Mouse (Mus musculus) frontal cortex, postnatal 10 days (tissue): ENCODE data around the gene Pfkl.
"Not testable (repeated sequence)": the region's sequence is repeated elsewhere in the genome, so short reads cannot be mapped to it uniquely, and the experiment has no call there.

Source experiments
- DNase-seq, 2 experiments: peaks; one replicate each; pipeline ENCODE4 v3.0.0; 2022; ENCODE audit warnings: low spot score in 2 of 2, mixed read lengths in 1 of 2

Gene Pfkl

DNA sequence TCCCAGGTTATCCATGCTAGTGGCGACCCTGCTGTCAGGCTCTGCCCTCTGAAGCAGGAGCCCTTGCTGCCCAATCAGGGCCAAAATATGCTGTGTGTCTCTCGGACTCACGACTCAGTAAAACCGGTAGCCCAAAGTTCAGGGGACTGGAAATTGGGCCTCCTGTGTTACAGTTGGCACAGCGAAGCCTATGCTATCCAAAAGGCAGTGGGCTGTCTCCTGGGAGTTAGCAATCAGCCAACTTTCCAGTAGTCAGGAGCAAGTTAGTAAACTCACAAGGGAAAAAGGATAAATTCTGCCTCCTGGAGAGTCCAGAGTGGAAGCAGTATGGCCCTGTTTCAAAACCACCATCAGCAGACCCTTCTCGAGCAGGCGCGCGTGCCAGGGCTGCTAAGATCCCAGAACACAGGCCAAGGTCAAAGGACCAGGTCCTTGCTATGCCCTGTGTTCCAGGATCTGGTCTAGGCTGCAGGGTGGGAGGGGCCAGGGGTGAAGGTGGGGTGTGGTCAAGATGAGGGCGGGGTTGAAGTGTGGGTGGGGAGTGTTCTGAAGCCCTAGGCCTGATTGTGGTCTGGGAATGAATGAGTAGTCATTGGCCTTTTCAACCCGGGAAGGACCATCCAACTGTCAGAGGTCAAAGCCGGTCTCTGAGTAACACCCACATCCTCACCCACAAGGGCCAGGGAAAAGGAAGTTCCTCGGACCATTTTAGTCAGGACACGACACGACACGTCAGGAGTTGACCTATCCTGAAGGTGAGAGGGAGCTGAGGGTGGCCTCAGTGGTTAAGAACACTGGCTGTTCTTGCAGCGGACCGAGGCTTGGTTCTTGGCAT is 3.0 kb upstream of the Pfkl start:
- DNase-seq, result no peak

GRCm38 (mm10) chr10:78011116-78011515 is 1.2 kb upstream of the Pfkl start:
- DNase-seq, result not testable (repeated sequence)

DNA sequence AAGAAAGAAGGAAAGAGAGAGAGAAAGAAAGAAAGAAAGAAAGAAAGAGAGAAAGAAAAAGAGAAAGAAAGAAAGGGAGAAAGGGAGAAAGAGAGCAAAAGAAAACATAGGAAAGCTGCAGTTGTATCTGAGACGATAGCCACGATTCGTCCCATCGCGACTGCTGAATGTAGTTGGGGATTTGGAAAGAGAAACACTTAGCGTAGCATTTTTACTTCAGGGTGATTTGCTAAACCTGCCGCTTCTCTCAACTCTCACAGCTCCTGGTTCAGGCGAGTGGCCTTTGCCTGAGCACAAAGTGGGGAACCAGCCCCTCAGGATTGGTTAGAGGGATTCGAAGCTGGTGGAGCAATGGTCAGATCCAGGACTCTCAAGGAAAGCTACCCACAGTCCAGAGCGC is 452 bp upstream of the Pfkl start:
- no peak for DNase-seq

DNA sequence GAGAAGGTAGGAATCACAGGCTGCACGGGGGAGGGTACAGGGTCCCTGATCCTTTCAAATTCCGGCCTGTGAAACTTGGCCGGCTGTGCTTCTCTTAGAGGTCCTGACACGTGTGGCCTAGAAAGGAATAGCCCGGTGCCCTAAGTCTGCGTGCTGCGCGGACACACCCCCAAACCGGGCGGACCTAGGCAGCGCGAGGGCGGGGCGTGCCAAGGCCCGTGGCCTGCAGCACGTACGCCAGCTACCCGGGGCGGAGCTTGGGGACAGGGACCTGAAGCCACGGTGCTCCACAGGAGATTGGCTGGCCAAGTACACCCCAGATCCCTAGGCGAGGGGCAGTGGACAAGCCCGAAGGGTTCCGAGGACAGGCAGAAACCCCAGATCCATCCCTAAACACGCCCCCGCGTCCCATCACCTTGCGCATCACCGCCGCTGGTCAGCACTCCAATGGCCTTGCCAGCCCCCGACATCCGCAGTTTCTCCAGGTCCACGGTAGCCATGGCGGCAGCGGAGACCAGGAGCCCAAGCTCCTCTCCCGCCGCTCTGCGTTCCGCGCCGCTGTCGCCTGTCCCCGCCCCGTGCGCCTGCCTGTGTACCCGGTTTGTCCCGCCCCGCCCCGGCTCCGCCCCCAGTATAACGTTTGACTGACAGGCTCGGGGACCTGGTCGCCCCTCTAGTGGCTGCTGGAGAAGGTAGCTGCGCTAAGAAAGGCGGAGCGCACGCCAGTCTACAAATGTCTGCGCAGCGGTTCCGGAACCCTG is 519 bp downstream of the Pfkl start:
- peak; percentile 88 to 91 for DNase-seq

GRCm38 (mm10) chr10:78008169-78008568 is 1.7 kb downstream of the Pfkl start:
- no peak for DNase-seq

DNA sequence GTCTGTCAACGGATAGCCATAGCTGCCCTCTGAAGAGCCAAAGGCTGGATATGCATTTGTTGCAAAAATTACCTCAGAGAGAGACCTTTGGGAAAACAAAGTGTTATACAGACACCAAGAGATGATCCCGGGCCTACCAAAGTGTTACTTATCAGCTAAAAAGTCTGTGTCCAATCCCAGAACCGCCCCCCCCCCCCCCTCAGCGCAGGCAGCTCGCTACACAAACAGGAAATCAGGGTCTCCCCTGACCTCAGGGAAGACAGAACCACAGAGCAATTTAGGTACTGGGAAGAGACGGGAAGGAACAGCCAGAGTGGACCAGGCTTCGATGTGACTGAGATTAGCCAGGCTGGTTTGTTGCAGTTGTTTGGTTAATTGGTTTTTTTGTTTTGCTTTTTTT is 2.7 kb downstream of the Pfkl start:
- no peak for DNase-seq

- no peak for DNase-seq
Measured at GRCm38 (mm10) chr10:78005791-78006438, 4.0 kb downstream of the Pfkl start.

GRCm38 (mm10) chr10:78004479-78005100 is 5.3 kb downstream of the Pfkl start:
- no peak for DNase-seq

DNA sequence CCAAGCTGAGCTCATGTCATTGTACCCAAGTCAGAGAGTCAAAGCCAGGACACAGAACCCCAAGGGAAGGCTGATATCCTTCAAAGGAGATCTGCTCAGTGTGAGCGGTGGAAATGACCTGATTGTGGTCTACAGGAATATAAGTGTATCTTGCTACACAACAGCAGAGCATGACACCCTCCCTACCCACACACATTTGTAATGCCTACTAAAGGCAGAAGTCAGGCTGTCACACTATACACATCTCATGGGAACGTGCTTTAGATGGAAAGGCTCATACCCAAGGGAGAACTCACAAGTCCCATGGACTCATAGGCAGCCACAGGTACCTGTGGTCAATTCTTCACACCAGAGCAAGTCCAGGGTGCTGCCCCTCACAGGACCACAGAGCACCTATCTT is 7.6 kb downstream of the Pfkl start:
- DNase-seq, result no peak

DNA sequence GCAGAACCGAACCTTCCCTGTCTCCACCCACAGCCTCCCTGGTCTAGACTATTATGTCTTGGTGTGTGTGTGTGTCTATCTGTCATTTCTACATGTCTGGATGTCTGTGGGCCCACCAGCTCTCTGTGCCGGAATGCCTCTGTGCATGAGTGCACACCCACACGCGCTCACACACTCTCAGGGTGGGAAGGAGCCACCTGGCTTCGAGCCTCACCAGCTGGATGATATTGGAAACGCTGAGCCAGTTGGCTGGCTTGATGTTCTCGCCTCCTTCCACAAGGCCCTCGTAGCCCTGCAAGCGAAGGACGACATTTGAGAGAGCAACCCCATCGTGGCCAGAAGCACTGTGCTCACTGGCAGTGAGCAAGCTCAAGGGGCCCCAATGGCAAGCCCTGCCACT is 8.1 kb downstream of the Pfkl start:
- DNase-seq, result peak; percentile 59 to 81

DNA sequence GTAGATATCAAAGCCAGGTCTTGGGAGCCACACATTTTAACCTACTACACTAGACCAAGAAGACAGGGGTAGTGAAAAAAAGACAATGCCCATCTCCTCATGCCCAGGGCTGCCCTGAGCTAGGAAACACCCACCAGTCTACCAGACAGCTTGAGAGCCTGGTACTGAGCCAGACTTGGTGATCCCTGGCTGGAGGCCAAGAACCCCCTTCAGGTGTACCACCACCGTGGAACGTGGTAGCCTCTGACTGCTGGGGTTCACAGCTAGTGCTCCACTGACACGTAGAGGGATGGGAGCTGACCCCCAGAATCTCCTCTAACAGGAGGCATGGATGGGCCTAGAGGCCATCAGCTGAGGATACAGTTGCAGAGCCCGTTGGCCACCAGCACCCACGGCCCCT is 9.7 kb downstream of the Pfkl start:
- no peak for DNase-seq

DNA sequence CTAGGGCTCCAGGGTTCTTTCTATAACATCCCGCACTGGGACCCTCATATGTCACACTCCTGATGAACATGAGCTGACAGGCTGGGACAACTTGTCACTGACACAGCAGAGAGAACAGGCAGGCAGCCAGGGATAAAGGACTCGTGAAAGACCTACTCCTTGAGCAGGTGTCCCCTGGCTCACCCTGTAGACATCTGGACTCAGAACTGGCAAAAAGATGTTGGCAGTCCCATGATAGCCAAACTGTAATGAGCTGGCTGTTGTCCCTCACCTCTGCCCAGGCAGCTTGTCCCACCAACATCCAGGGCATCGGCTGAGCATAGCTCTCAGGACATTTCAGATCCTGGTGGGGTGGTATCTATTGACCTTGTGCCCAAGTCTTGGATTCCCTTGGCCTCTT is 14.2 kb downstream of the Pfkl start:
- DNase-seq, result no peak

GRCm38 (mm10) chr10:77985775-77986174 is 24.1 kb downstream of the Pfkl start:
- no peak for DNase-seq

- peak in 1 of 2 experiments; percentile 71 for DNase-seq
Measured at GRCm38 (mm10) chr10:77984660-77985059, 25.2 kb downstream of the Pfkl start.

- peak; percentile 96 to 99 for DNase-seq
Measured at GRCm38 (mm10) chr10:77978351-77979350, 31.2 kb downstream of the Pfkl start, which contains the start of gene 1810043G02Rik. 1810043G02Rik (plus strand) TSS chr10:77978524.

DNA sequence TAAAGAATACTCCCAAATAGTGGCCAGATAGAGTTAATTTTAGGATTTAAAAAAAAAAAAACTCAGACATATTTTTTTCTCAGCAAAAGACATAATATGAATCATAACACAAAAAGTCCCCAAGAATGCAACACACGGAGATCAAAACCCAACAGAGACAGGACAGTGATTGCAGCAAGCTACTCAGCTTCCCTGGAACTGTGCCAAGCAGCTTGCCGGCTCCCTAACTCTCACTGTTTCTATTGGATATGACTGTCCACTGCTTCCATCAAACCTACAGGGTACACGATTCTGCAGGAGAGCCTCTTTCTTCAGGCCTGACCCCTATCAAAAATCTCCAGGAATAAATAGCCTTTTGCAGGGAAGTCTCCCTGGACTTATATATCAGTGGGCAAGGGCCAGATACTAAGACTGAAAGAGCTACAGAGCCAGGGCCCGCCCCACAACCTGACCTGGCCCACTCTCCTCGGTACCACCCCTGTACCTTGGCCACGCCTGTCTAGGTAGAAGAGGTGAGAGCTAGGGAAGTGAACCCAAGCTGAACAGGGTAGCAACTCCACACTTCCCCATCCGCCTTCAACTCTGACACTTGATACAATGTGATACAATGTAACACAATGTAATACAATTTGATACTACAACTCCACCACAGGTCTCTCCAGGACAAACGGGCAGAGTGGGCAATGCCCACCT is 33.3 kb downstream of the Pfkl start:
- no peak for DNase-seq

- no peak for DNase-seq
Measured at GRCm38 (mm10) chr10:77975653-77976052, 34.2 kb downstream of the Pfkl start.

DNA sequence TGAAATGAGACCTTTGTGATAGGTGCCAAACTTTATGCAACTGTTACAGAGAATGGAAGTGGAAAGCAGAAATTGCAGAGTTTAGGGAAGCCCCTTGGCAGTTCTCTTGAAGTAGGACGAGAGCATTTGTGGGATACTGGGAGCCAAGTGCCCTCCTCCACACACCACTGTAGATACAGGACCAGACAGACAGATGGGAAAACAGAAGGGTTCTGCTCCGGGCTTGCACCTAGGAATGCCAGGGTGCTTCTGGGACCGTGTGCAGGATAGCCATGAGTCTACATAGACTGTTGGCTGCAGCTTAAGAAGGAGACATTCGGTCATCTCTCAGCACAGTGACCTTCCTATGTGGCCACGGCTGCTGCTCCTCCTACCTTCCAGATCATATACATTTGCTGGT is 35.1 kb downstream of the Pfkl start:
- DNase-seq, result no peak

GRCm38 (mm10) chr10:77974323-77974722 is 35.6 kb downstream of the Pfkl start:
- no peak for DNase-seq
